Comparison of ENCODE assay signal across 7 mouse cellular contexts in genomic region chr7:91262031-91262951, GRCm38 (mm10).
DNase-seq lines count a peak whose midpoint lies in the region; ATAC-seq and TF ChIP-seq lines count a peak whose summit lies in the region.

No protein-coding gene starts in this region.

- H3K27me3 ChIP-seq in embryonic facial prominence, embryonic 14.5 days (replicated peaks; ENCODE audit: control insufficient read depth, insufficient read depth, low read length): peaks cover 8% of the 10 kb centered on the region; the same call in 1 of the 2 replicates
- peaks cover 7% of the 10 kb centered on the region; the same call in 1 of the 2 replicates for H3K27me3 ChIP-seq in kidney, embryonic 16.5 days (ENCODE audit: insufficient read depth, low read length)
- H3K27me3 ChIP-seq in liver, adult 2 months (ENCODE audit: control insufficient read depth, insufficient read depth, low read length): no peaks in the 10 kb centered on the region

- H3K9me3 ChIP-seq in embryonic facial prominence, embryonic 14.5 days (ENCODE audit: control insufficient read depth, low read length): no peaks in the 10 kb centered on the region
- no peaks in the 10 kb centered on the region for H3K9me3 ChIP-seq in kidney, embryonic 16.5 days (ENCODE audit: low read length)

- H3K4me1 ChIP-seq in embryonic facial prominence, embryonic 14.5 days (ENCODE audit: control insufficient read depth, insufficient read depth, low read length): peaks cover 11% of the 10 kb centered on the region
- H3K4me1 ChIP-seq in kidney, embryonic 16.5 days (ENCODE audit: insufficient read depth, low read length): 0 out of 2 replicates have a peak, but pooled peaks cover 6% of the 10 kb centered on the region
- H3K4me1 ChIP-seq in liver, adult 2 months (ENCODE audit: control insufficient read depth, insufficient read depth, low read length): peaks cover 3% of the 10 kb centered on the region

- no peaks in the 10 kb centered on the region for H3K79me2 ChIP-seq in liver, adult 2 months (ENCODE audit: control insufficient read depth, insufficient read depth, low read length)

- H3K4me2 ChIP-seq in embryonic facial prominence, embryonic 14.5 days (ENCODE audit: low read depth, low read length): peak overlapping the region; percentile 67
- H3K4me2 ChIP-seq in kidney, embryonic 16.5 days (replicated peaks; ENCODE audit: low read depth, low read length): peak overlapping the region; percentile 65

- 0 out of 2 replicates have a peak overlapping the region, but pooled peaks have one; percentile 31 for H3K9ac ChIP-seq in embryonic facial prominence, embryonic 14.5 days (ENCODE audit: low read depth, low read length)
- no peak overlapping the region for H3K9ac ChIP-seq in kidney, embryonic 16.5 days (replicated peaks; ENCODE audit: low read length)
- H3K9ac ChIP-seq in liver, adult 2 months (ENCODE audit: low read depth, low read length): no peak overlapping the region; the same call in 1 of the 2 replicates

- H3K27ac ChIP-seq in embryonic facial prominence, embryonic 14.5 days (replicated peaks; ENCODE audit: low read depth, low read length): no peak overlapping the region
- H3K27ac ChIP-seq in kidney, embryonic 16.5 days (ENCODE audit: low read length): no peak overlapping the region
- H3K27ac ChIP-seq in liver, adult 2 months (replicated peaks; ENCODE audit: insufficient read depth, low read depth, low read length): no peak overlapping the region

- TF ChIP-seq CTCF in liver, adult 2 months (IDR thresholded peaks at IDR 0.05; ENCODE audit: low read depth, low read length): no peak

- no peaks in the 10 kb centered on the region for H3K36me3 ChIP-seq in embryonic facial prominence, embryonic 14.5 days (ENCODE audit: control insufficient read depth, insufficient read depth, low read length)
- no peaks in the 10 kb centered on the region for H3K36me3 ChIP-seq in kidney, embryonic 16.5 days (ENCODE audit: insufficient read depth, low read length)
- no peaks in the 10 kb centered on the region for H3K36me3 ChIP-seq in liver, adult 2 months (ENCODE audit: control insufficient read depth, insufficient read depth, low read length)

- DNase-seq in ES-CJ7 (ENCODE audit: low read depth, low spot score) (peak; percentile 11), ZHBTc4 (ENCODE audit: low read depth, low spot score) (peak; percentile 40)
- peak; percentile 14 for DNase-seq in embryonic facial prominence, embryonic 14.5 days (ENCODE audit: low spot score)
- no peak for DNase-seq in liver, adult 2 months (ENCODE audit: extremely low read depth, low read depth, low spot score)
- DNase-seq in right cerebral cortex, postnatal 10 days (ENCODE audit: low spot score in 2 of 2): peak; percentile 63 to 66

- TF ChIP-seq POLR2A in liver, adult 2 months (IDR thresholded peaks at IDR 0.05; ENCODE audit: extremely low read depth, insufficient read depth, low read length): no peak

- ATAC-seq in embryonic facial prominence, embryonic 14.5 days (ENCODE audit: low read depth): peak; percentile 68; the same call in 1 of the 2 replicates
- ATAC-seq in kidney, embryonic 16.5 days (ENCODE audit: low FRiP score, low TSS enrichment): peak; percentile 92
- no peak for ATAC-seq in granulocyte monocyte progenitor cell, adult 5-6 weeks (replicated peaks; ENCODE audit: poor library complexity, severe bottlenecking)

- peak overlapping the region; percentile 36 for H3K4me3 ChIP-seq in embryonic facial prominence, embryonic 14.5 days (ENCODE audit: low read depth, low read length)
- peak overlapping the region; percentile 45 for H3K4me3 ChIP-seq in kidney, embryonic 16.5 days (ENCODE audit: low read length)
- 0 out of 2 replicates have a peak overlapping the region, but pooled peaks have one; percentile 19 for H3K4me3 ChIP-seq in liver, adult 2 months (ENCODE audit: insufficient read depth, low read depth, low read length)

- under 1% methylated on average over 34 of the region's 34 CpGs for WGBS in embryonic facial prominence, embryonic 14.5 days
- WGBS in kidney, embryonic 16.5 days: under 1% methylated on average over 34 of the region's 34 CpGs
- WGBS in liver, adult 2 months: 2% methylated on average over 34 of the region's 34 CpGs
